Mouse (Mus musculus) megakaryocyte, embryonic 14.5 days (primary cell): ENCODE results near the gene Tmem52b.

Experiments used
- FLI1 ChIP-seq: IDR thresholded peaks from 2 replicates; pipeline ENCODE4 v1.6.1; 2012; ENCODE audit warnings: low read length, inconsistent platforms, mixed read lengths
- GATA1 ChIP-seq: IDR thresholded peaks from 3 replicates; pipeline ENCODE4 v1.6.1; 2012; ENCODE audit warnings: mixed read lengths, low read length, inconsistent platforms, borderline replicate concordance

DNA sequence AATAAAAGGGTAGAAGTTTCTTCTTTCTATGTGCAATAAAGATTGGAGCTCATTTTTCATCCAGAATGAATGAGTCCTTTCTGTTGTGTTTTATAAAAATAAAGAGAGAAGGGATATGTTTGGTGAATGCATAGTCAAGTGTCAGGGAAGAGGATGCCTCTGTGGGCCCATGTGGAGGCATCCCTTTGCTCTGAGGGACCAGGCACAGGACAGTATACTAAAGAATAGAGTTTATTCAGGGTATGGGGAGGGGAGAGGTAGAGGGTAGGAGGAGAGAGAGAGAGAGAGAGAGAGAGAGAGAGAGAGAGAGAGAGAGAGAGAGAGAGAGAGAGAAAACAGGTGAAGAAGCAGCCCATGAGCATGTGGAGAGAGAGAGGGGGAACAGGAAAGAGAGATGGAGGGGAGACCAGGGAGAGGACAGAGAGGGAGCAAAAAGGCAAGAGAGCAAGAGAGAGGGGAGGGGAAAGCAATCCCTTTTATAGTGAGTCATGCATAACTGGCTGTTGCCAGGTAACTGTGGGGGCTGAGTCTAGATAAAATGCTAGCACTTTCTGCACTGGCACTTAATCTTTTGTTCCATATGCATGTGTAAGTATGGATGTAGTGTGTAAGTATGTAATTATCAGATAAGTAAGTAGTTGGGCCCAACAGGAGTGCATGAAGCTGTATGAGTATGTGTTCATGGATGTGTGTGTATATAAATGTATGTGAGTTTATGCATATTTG is 45.1 kb downstream of the Tmem52b start:
- TF ChIP-seq GATA1 (no peak), FLI1 (no peak)
